Mouse (Mus musculus) kidney, postnatal 0 days (tissue): ENCODE data around the gene Hivep3. TPM values are rescaled to one million over a fixed set of nuclear protein-coding genes. Genes with fewer than 3 reads are reported as not detected.

ENCODE experiments used
- ATAC-seq: fragments of 200-750 bp; cut with Nextera tagmentation; replicated peaks from 2 replicates; pipeline ENCODE4 v1.8.0; 2017; ENCODE audit warnings: low read depth, moderate number of reproducible peaks, moderate TSS enrichment, moderate library complexity; ENCODE audit not compliant: low FRiP score
- DNase-seq: peaks from one replicate; pipeline ENCODE4 v3.0.0-alpha.2; 2016; ENCODE audit warnings: low spot score
- H3K27ac ChIP-seq: fragments of 300-500 bp; sonication (generic); 2 replicates; pipeline ENCODE4 v1.5.1; 2014; ENCODE audit warnings: mild to moderate bottlenecking
- H3K27me3 ChIP-seq: fragments of 300-500 bp; sonication (generic); 2 replicates; pipeline ENCODE4 v1.6.1; 2014; ENCODE audit warnings: low read length, mixed read lengths; ENCODE audit not compliant: insufficient read depth
- H3K36me3 ChIP-seq: fragments of 300-500 bp; sonication (generic); 2 replicates; pipeline ENCODE4 v1.6.1; 2014; ENCODE audit warnings: low read length, mixed read lengths; ENCODE audit not compliant: insufficient read depth
- H3K4me1 ChIP-seq: fragments of 300-500 bp; sonication (generic); replicated peaks from 2 replicates; pipeline ENCODE4 v1.6.1; 2014; ENCODE audit warnings: antibody characterized with exemption, low read length, mixed read lengths; ENCODE audit not compliant: insufficient read depth
- H3K4me2 ChIP-seq: fragments of 300-500 bp; sonication (generic); 2 replicates; pipeline ENCODE4 v1.6.1; 2014; ENCODE audit warnings: mild to moderate bottlenecking, low read length, moderate library complexity, mixed read lengths
- H3K4me3 ChIP-seq: fragments of 300-500 bp; sonication (generic); replicated peaks from 2 replicates; pipeline ENCODE4 v1.5.1; 2014; ENCODE audit warnings: low read depth, low read length
- H3K9ac ChIP-seq: fragments of 300-500 bp; sonication (generic); 2 replicates; pipeline ENCODE4 v1.6.1; 2014; ENCODE audit warnings: low read depth, low read length
- H3K9me3 ChIP-seq: fragments of 300-500 bp; sonication (generic); replicated peaks from 2 replicates; pipeline ENCODE4 v1.6.1; 2016; ENCODE audit warnings: low read length, inconsistent platforms, mixed read lengths
- CTCF ChIP-seq: IDR thresholded peaks from 2 replicates; pipeline ENCODE4 v1.5.1; 2016; ENCODE audit warnings: antibody characterized with exemption, low read depth, mild to moderate bottlenecking, moderate library complexity
- WGBS: fragments of 180-500 bp; shearing (Covaris S2); extraction: QIAGEN DNeasy Blood & Tissue Kit; methylation state at CpG from one replicate; pipeline ENCODE4 v1.1.7; 2014; 5-methylcytosine and 5-hydroxymethylcytosine counted together
- polyA plus RNA-seq: library from polyadenylated mRNA; unstranded; fragments of >200 nt; fragmentation: Nextera tagmentation; extraction: Ambion mirVana; gene quantifications from 2 replicates; pipeline ENCODE4 v1.2.1, GENCODE M21; 2015

Hivep3 gene
- polyA plus RNA-seq, 1 experiment from 2014 or later: 8.3 TPM

GRCm38 (mm10) chr4:119879671-119880070 is 146.1 kb downstream of the Hivep3 start:
- Histone ChIP-seq H3K4me2 (no peak overlapping the region), H3K9ac (no peak overlapping the region), H3K27me3 (no peaks in the 10 kb centered on the region), H3K27ac (no peak overlapping the region), H3K36me3 (no peaks in the 10 kb centered on the region), H3K4me1 (no peaks in the 10 kb centered on the region), H3K9me3 (no peaks in the 10 kb centered on the region), H3K4me3 (no peak overlapping the region)
- no peak for DNase-seq
- no peak for ATAC-seq
- no peak for TF ChIP-seq CTCF
- WGBS: 53% methylated on average over 5 of the region's 5 CpGs

DNA sequence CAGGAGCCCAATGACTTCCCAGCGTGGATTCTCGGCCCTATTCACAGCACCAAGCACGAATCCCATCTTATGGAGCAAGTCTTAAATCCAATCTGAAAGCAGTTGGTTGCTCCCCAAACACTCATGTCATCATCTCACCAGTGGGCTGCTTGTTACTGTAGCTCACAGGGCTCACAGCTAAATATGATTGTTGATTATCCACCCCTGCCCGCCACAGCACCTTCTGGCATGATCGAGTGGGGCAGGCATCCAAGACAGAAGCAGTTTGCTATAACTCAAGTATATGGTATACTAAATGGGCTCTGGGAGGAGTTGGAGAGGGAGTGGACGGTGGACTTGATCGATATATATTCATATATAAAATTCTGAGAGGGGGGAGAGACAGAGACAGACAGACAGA is 146.7 kb downstream of the Hivep3 start:
- no peak for TF ChIP-seq CTCF
- DNase-seq (no peak), ATAC-seq (no peak)
- Histone ChIP-seq H3K4me1 (no peaks in the 10 kb centered on the region), H3K27ac (no peak overlapping the region), H3K9me3 (no peaks in the 10 kb centered on the region), H3K9ac (no peak overlapping the region), H3K27me3 (no peaks in the 10 kb centered on the region), H3K4me3 (no peak overlapping the region), H3K4me2 (no peak overlapping the region), H3K36me3 (no peaks in the 10 kb centered on the region)
- WGBS: 86% methylated on average over 7 of the region's 7 CpGs

GRCm38 (mm10) chr4:119881292-119881691 is 147.7 kb downstream of the Hivep3 start:
- no peak overlapping the region for H3K4me2 ChIP-seq
- no peak overlapping the region for H3K9ac ChIP-seq
- ATAC-seq (no peak), DNase-seq (no peak)
- no peak overlapping the region for H3K27ac ChIP-seq
- no peaks in the 10 kb centered on the region for H3K27me3 ChIP-seq
- no peaks in the 10 kb centered on the region for H3K9me3 ChIP-seq
- H3K4me1 ChIP-seq: no peaks in the 10 kb centered on the region
- TF ChIP-seq CTCF: no peak
- no peak overlapping the region for H3K4me3 ChIP-seq
- 86% methylated on average over 4 of the region's 4 CpGs for WGBS
- no peaks in the 10 kb centered on the region for H3K36me3 ChIP-seq

GRCm38 (mm10) chr4:119882401-119882800 is 148.8 kb downstream of the Hivep3 start:
- H3K27me3 ChIP-seq: no peaks in the 10 kb centered on the region
- 23% methylated on average over 4 of the region's 4 CpGs for WGBS
- H3K4me3 ChIP-seq: no peak overlapping the region
- peak; percentile 63 for DNase-seq
- no peak for TF ChIP-seq CTCF
- no peaks in the 10 kb centered on the region for H3K36me3 ChIP-seq
- no peak overlapping the region for H3K4me2 ChIP-seq
- ATAC-seq: no peak
- H3K4me1 ChIP-seq: no peaks in the 10 kb centered on the region
- H3K27ac ChIP-seq: no peak overlapping the region
- no peak overlapping the region for H3K9ac ChIP-seq
- H3K9me3 ChIP-seq: no peaks in the 10 kb centered on the region

- no peak for DNase-seq
- H3K4me3 ChIP-seq: no peak overlapping the region
- no peaks in the 10 kb centered on the region for H3K36me3 ChIP-seq
- H3K4me2 ChIP-seq: no peak overlapping the region
- no peaks in the 10 kb centered on the region for H3K4me1 ChIP-seq
- TF ChIP-seq CTCF: no peak
- H3K27me3 ChIP-seq: no peaks in the 10 kb centered on the region
- ATAC-seq: no peak
- no peak overlapping the region for H3K9ac ChIP-seq
- H3K9me3 ChIP-seq: no peaks in the 10 kb centered on the region
- H3K27ac ChIP-seq: no peak overlapping the region
- 26% methylated on average over 5 of the region's 5 CpGs for WGBS
Measured at GRCm38 (mm10) chr4:119882814-119883213, 149.2 kb downstream of the Hivep3 start.

GRCm38 (mm10) chr4:119886621-119887020 is 153.0 kb downstream of the Hivep3 start:
- H3K4me1 ChIP-seq: no peaks in the 10 kb centered on the region
- H3K4me3 ChIP-seq: no peak overlapping the region
- DNase-seq (no peak), ATAC-seq (no peak)
- no peaks in the 10 kb centered on the region for H3K36me3 ChIP-seq
- TF ChIP-seq CTCF: no peak
- no peak overlapping the region for H3K4me2 ChIP-seq
- no peak overlapping the region for H3K9ac ChIP-seq
- H3K27ac ChIP-seq: no peak overlapping the region
- H3K27me3 ChIP-seq: no peaks in the 10 kb centered on the region
- WGBS: 13% methylated on average over 3 of the region's 3 CpGs
- no peaks in the 10 kb centered on the region for H3K9me3 ChIP-seq

- Histone ChIP-seq H3K27me3 (no peaks in the 10 kb centered on the region), H3K9me3 (no peaks in the 10 kb centered on the region), H3K36me3 (no peaks in the 10 kb centered on the region), H3K4me2 (no peak overlapping the region), H3K9ac (no peak overlapping the region), H3K27ac (no peak overlapping the region), H3K4me1 (no peaks in the 10 kb centered on the region), H3K4me3 (no peak overlapping the region)
- 34% methylated on average over 6 of the region's 6 CpGs for WGBS
- DNase-seq: no peak
- ATAC-seq: no peak
- no peak for TF ChIP-seq CTCF
Measured at GRCm38 (mm10) chr4:119887523-119888177, 154.1 kb downstream of the Hivep3 start.
